Mouse (Mus musculus) hindbrain, embryonic 15.5 days (tissue): ENCODE measurements at regions not wholly inside any gene's neighbourhood (a gene's known extent, or its start where the extent isn't known, plus 50 kb on each side); places are given as distances from the start of the nearest gene placed in this dataset.

Source experiments
- ATAC-seq: fragments of 200-750 bp; cut with Nextera tagmentation; 2 replicates; pipeline ENCODE4 v1.8.0; 2017; ENCODE audit warnings: low read depth, moderate number of reproducible peaks, moderate TSS enrichment; ENCODE audit not compliant: low FRiP score
- H3K27ac ChIP-seq: fragments of 300-500 bp; sonication (generic); replicated peaks from 2 replicates; pipeline ENCODE4 v1.5.1; 2015; ENCODE audit warnings: mild to moderate bottlenecking, inconsistent platforms
- H3K27me3 ChIP-seq: fragments of 300-500 bp; sonication (generic); 2 replicates; pipeline ENCODE4 v1.6.1; 2015; ENCODE audit warnings: control low read depth, inconsistent platforms
- H3K36me3 ChIP-seq: fragments of 300-500 bp; sonication (generic); 2 replicates; pipeline ENCODE4 v1.6.1; 2015; ENCODE audit warnings: control low read depth, inconsistent platforms
- H3K4me1 ChIP-seq: fragments of 300-500 bp; sonication (generic); replicated peaks from 2 replicates; pipeline ENCODE4 v1.6.1; 2015; ENCODE audit warnings: control low read depth, inconsistent platforms
- H3K4me2 ChIP-seq: fragments of 300-500 bp; sonication (generic); 2 replicates; pipeline ENCODE4 v1.6.1; 2015; ENCODE audit warnings: moderate library complexity, mild to moderate bottlenecking, inconsistent platforms
- H3K4me3 ChIP-seq: fragments of 300-500 bp; sonication (generic); 2 replicates; pipeline ENCODE4 v1.5.1; 2015; ENCODE audit warnings: mild to moderate bottlenecking, inconsistent platforms
- H3K9ac ChIP-seq: fragments of 300-500 bp; sonication (generic); 2 replicates; pipeline ENCODE4 v1.6.1; 2015; ENCODE audit warnings: inconsistent platforms
- H3K9me3 ChIP-seq: fragments of 300-500 bp; sonication (generic); 2 replicates; pipeline ENCODE4 v1.6.1; 2016; ENCODE audit warnings: control low read depth, inconsistent platforms
- WGBS: fragments of 180-500 bp; shearing (Covaris S2); methylation state at CpG from one replicate; pipeline ENCODE4 v1.1.7; 2015; 5-methylcytosine and 5-hydroxymethylcytosine counted together

- Histone ChIP-seq H3K9me3 (no peaks in the 10 kb centered on the region), H3K36me3 (no peaks in the 10 kb centered on the region), H3K4me3 (no peak overlapping the region), H3K27ac (no peak overlapping the region), H3K9ac (no peak overlapping the region), H3K27me3 (no peaks in the 10 kb centered on the region), H3K4me2 (no peak overlapping the region), H3K4me1 (peaks cover 10% of the 10 kb centered on the region; the same call in 1 of the 2 replicates)
- 72% methylated on average over 6 of the region's 6 CpGs for WGBS
- ATAC-seq = no peak
These were observed 287.1 kb downstream of the Epha4 start for GRCm38 (mm10) chr1:77227800-77228199.

GRCm38 (mm10) chr1:77229561-77229960 is 285.3 kb downstream of the Epha4 start:
- Histone ChIP-seq H3K4me3 (no peak overlapping the region), H3K4me1 (peaks cover 10% of the 10 kb centered on the region; the same call in 1 of the 2 replicates), H3K27ac (no peak overlapping the region), H3K36me3 (no peaks in the 10 kb centered on the region), H3K9ac (no peak overlapping the region), H3K4me2 (no peak overlapping the region), H3K9me3 (no peaks in the 10 kb centered on the region), H3K27me3 (no peaks in the 10 kb centered on the region; the same call in 1 of the 2 replicates)
- ATAC-seq = no peak
- 85% methylated on average over 4 of the region's 4 CpGs for WGBS

- Histone ChIP-seq H3K4me2 (no peak overlapping the region), H3K27me3 (no peaks in the 10 kb centered on the region; the same call in 1 of the 2 replicates), H3K4me1 (no peaks in the 10 kb centered on the region), H3K4me3 (no peak overlapping the region), H3K9me3 (no peaks in the 10 kb centered on the region), H3K36me3 (no peaks in the 10 kb centered on the region), H3K27ac (no peak overlapping the region), H3K9ac (no peak overlapping the region)
- ATAC-seq = no peak
- WGBS = 72% methylated on average over 4 of the region's 4 CpGs
These were observed 281.9 kb downstream of the Epha4 start for GRCm38 (mm10) chr1:77233010-77233409.

- H3K27ac ChIP-seq = no peak overlapping the region
- H3K27me3 ChIP-seq = no peaks in the 10 kb centered on the region
- H3K9me3 ChIP-seq = no peaks in the 10 kb centered on the region
- WGBS = 55% methylated on average over 2 of the region's 2 CpGs
- no peak overlapping the region for H3K4me2 ChIP-seq
- no peak overlapping the region for H3K4me3 ChIP-seq
- no peak overlapping the region for H3K9ac ChIP-seq
- H3K36me3 ChIP-seq = no peaks in the 10 kb centered on the region
- no peak for ATAC-seq
- H3K4me1 ChIP-seq = no peaks in the 10 kb centered on the region
These were observed 270.2 kb downstream of the Epha4 start for GRCm38 (mm10) chr1:77244642-77245041.

- no peak for ATAC-seq
- Histone ChIP-seq H3K27ac (no peak overlapping the region), H3K9me3 (no peaks in the 10 kb centered on the region), H3K4me3 (no peak overlapping the region), H3K4me2 (no peak overlapping the region), H3K36me3 (no peaks in the 10 kb centered on the region), H3K27me3 (no peaks in the 10 kb centered on the region), H3K9ac (no peak overlapping the region), H3K4me1 (no peaks in the 10 kb centered on the region)
- 61% methylated on average over 3 of the region's 3 CpGs for WGBS
These were observed 268.8 kb downstream of the Epha4 start for GRCm38 (mm10) chr1:77246047-77246446.

GRCm38 (mm10) chr1:77254276-77254675 is 260.6 kb downstream of the Epha4 start:
- 87% methylated on average over 6 of the region's 6 CpGs for WGBS
- Histone ChIP-seq H3K4me3 (no peak overlapping the region), H3K36me3 (no peaks in the 10 kb centered on the region), H3K9ac (no peak overlapping the region), H3K27ac (no peak overlapping the region), H3K4me1 (no peaks in the 10 kb centered on the region), H3K27me3 (no peaks in the 10 kb centered on the region), H3K9me3 (no peaks in the 10 kb centered on the region), H3K4me2 (no peak overlapping the region)
- ATAC-seq = no peak

GRCm38 (mm10) chr1:77256115-77256842 is 258.6 kb downstream of the Epha4 start:
- no peak overlapping the region for H3K9ac ChIP-seq
- 70% methylated on average over 14 of the region's 14 CpGs for WGBS
- ATAC-seq = no peak
- no peak overlapping the region for H3K4me2 ChIP-seq
- no peaks in the 10 kb centered on the region for H3K9me3 ChIP-seq
- no peaks in the 10 kb centered on the region for H3K27me3 ChIP-seq
- H3K4me1 ChIP-seq = peaks cover 6% of the 10 kb centered on the region; the same call in 1 of the 2 replicates
- no peak overlapping the region for H3K4me3 ChIP-seq
- no peaks in the 10 kb centered on the region for H3K36me3 ChIP-seq
- H3K27ac ChIP-seq = no peak overlapping the region

GRCm38 (mm10) chr1:77258730-77259310 is 256.1 kb downstream of the Epha4 start:
- Histone ChIP-seq H3K4me2 (no peak overlapping the region), H3K27ac (no peak overlapping the region), H3K9me3 (no peaks in the 10 kb centered on the region), H3K27me3 (no peaks in the 10 kb centered on the region), H3K4me3 (no peak overlapping the region), H3K4me1 (peaks cover 6% of the 10 kb centered on the region; the same call in 1 of the 2 replicates), H3K9ac (no peak overlapping the region), H3K36me3 (no peaks in the 10 kb centered on the region)
- 60% methylated on average over 7 of the region's 7 CpGs for WGBS
- ATAC-seq = no peak

GRCm38 (mm10) chr1:77259789-77260188 is 255.1 kb downstream of the Epha4 start:
- Histone ChIP-seq H3K27ac (no peak overlapping the region), H3K9ac (no peak overlapping the region), H3K27me3 (no peaks in the 10 kb centered on the region), H3K4me1 (peaks cover 6% of the 10 kb centered on the region; the same call in 1 of the 2 replicates), H3K9me3 (no peaks in the 10 kb centered on the region), H3K4me3 (no peak overlapping the region), H3K4me2 (no peak overlapping the region), H3K36me3 (no peaks in the 10 kb centered on the region)
- WGBS = 49% methylated on average over 11 of the region's 11 CpGs
- no peak for ATAC-seq

- H3K9me3 ChIP-seq = no peaks in the 10 kb centered on the region
- H3K27me3 ChIP-seq = no peaks in the 10 kb centered on the region
- H3K4me1 ChIP-seq = peaks cover 6% of the 10 kb centered on the region; the same call in 1 of the 2 replicates
- H3K4me2 ChIP-seq = no peak overlapping the region
- no peak overlapping the region for H3K27ac ChIP-seq
- H3K4me3 ChIP-seq = no peak overlapping the region
- no peak for ATAC-seq
- no peak overlapping the region for H3K9ac ChIP-seq
- 94% methylated on average over 4 of the region's 4 CpGs for WGBS
- no peaks in the 10 kb centered on the region for H3K36me3 ChIP-seq
These were observed 253.2 kb downstream of the Epha4 start for GRCm38 (mm10) chr1:77261678-77262077.

- Histone ChIP-seq H3K4me2 (no peak overlapping the region), H3K4me1 (no peaks in the 10 kb centered on the region), H3K36me3 (no peaks in the 10 kb centered on the region), H3K4me3 (no peak overlapping the region), H3K27me3 (no peaks in the 10 kb centered on the region), H3K9ac (no peak overlapping the region), H3K27ac (no peak overlapping the region), H3K9me3 (no peaks in the 10 kb centered on the region)
- no peak for ATAC-seq
- 53% methylated on average over 8 of the region's 8 CpGs for WGBS
These were observed 249.2 kb downstream of the Epha4 start for GRCm38 (mm10) chr1:77265677-77266076.

- Histone ChIP-seq H3K27ac (no peak overlapping the region), H3K27me3 (no peaks in the 10 kb centered on the region), H3K36me3 (no peaks in the 10 kb centered on the region), H3K4me1 (no peaks in the 10 kb centered on the region), H3K4me2 (no peak overlapping the region), H3K9me3 (no peaks in the 10 kb centered on the region), H3K4me3 (no peak overlapping the region), H3K9ac (no peak overlapping the region)
- 85% methylated on average over 4 of the region's 4 CpGs for WGBS
- ATAC-seq = no peak
These were observed 247.4 kb downstream of the Epha4 start for GRCm38 (mm10) chr1:77267311-77268003.
